Mouse (Mus musculus) C2C12 (cell line): ENCODE results near the gene Adamtsl5.
A peak's percentile ranks its signal among the peaks of the same experiment; 100 is the strongest.

Experiments
- CEBPB ChIP-seq: IDR thresholded peaks from one replicate; pipeline ENCODE4 v1.6.1; 2011; ENCODE audit warnings: low read depth, mild to moderate bottlenecking, control low read depth, moderate library complexity
- CTCF ChIP-seq: IDR thresholded peaks from one replicate; pipeline ENCODE4 v1.5.1; 2011; ENCODE audit not compliant: control insufficient read depth, insufficient read depth, insufficient read length
- FOSL1 ChIP-seq: IDR thresholded peaks from one replicate; pipeline ENCODE4 v1.8.0; 2011; ENCODE audit warnings: mild to moderate bottlenecking, low read length; ENCODE audit not compliant: poor library complexity, insufficient read depth, severe bottlenecking
- MAX ChIP-seq: IDR thresholded peaks from one replicate; pipeline ENCODE4 v1.6.1; 2011; ENCODE audit warnings: mild to moderate bottlenecking, control low read depth
- USF1 ChIP-seq: IDR thresholded peaks from one replicate; pipeline ENCODE4 v1.6.1; 2011; ENCODE audit warnings: low read depth, mild to moderate bottlenecking, control low read depth, moderate library complexity

DNA sequence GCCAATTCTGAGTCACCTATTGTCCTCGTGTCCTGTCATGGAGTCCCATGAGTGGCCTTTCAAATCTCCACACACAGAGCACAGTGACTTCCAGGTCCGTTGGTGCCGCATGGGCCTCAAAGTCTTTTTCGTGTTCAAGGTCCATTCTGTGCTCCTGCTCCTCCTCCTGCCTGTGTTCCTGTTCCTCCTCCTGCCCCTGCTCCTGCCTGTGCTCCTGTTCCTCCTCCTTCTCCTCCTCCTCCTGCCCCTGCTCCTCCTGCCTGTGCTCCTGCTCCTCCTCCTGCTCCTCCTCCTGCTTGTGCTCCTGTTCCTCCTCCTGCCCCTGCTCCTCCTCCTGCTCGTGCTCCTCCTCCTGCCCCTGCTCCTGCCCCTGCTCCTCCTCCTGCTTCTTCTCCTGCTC is 19.7 kb upstream of the Adamtsl5 start:
- TF ChIP-seq CTCF (no peak), USF1 (no peak), MAX (peak; percentile 22), FOSL1 (no peak), CEBPB (no peak)
